Mouse (Mus musculus) layer of hippocampus, postnatal 25 days (tissue): ENCODE data around the gene A630095N17Rik. TPM values are rescaled to one million over a fixed set of nuclear protein-coding genes. Genes with fewer than 3 reads are reported as not detected.
"Not testable (repeated sequence)": the region's sequence is repeated elsewhere in the genome, so short reads cannot be mapped to it uniquely, and the experiment has no call there.

Experiments
- DNase-seq, 2 experiments: peaks; one replicate each; pipeline ENCODE4 v3.0.0; 2022; ENCODE audit warnings: mixed read lengths in 2 of 2, low spot score in 1 of 2; ENCODE audit errors: extremely low spot score in 1 of 2
- total RNA-seq, 2 experiments: library from RNA; stranded (reverse); gene quantifications; 2 replicates each; pipeline ENCODE4 v1.2.3; 2021

Gene A630095N17Rik
- total RNA-seq, 2 experiments from 2014 or later, result not detected

DNA sequence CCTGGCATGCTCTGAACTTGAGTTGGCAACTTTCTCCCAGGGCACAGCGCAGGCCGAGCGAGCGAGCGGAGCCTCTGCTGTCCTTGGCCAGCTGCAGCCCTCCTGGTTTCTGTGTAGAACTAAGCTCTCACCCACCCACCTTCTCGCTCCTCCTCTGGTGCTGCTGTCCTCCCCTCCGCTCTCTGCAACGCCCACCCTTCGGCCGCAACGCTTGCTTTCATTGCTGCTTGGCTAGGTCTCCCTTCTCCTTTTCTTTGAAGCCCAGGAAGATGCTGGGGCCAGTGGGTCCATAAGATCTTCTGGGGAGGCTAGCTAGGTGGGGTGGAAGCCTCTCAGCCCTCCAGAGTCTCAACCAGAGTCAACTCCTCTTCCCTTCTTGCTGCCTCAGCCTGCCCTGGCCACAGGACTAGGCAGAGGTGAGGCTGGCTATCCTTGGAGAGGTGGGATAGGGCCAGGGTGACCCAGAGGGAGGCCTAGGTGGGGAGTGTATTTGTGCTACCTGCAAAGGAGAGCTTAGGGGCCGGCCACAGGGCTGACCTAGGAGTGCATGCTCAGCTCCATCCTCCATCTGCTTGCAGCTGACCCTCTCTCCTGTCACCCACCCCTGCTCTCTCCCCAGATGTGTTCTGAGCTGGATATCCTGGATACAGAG is 12.4 kb upstream of the A630095N17Rik start:
- DNase-seq, result no peak

DNA sequence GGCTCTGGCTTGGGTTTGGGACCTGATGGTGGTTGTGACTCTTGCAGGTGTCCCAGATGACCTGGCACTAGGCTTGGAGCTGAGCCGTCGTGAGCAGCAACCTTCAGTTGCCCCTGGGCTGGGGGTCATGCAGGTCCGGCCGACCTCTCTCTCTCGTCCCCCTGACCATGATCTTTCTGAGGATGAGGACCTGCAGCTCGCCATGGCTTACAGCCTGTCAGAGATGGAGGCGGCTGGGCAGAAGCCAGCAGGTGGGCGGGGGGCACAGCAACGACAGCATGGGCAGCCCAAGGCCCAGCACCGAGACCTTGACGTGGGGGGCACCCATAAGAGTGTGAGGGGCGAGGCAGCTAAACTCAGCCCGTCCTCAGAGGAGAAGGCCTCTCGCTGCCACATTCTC is 11.5 kb upstream of the A630095N17Rik start:
- no peak for DNase-seq

DNA sequence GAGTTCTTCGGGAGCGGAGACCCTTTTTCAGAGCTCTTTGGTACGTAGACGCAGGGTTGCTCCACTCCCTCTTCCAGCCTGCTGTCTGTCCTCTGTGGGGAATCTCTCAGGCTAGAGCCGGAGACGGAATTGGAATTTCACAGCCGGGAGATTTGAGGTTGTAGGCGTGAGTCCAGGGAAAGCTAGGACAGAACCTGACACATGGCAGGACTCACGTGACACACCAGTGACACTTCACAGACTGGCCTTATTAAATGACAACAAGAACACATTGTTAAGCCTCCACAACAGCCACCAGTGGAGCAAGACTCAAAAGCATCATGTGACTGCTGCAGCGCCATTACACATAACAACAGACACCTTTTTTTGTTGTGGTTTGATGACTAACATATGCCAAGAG is 7.7 kb upstream of the A630095N17Rik start:
- DNase-seq, result no peak

DNA sequence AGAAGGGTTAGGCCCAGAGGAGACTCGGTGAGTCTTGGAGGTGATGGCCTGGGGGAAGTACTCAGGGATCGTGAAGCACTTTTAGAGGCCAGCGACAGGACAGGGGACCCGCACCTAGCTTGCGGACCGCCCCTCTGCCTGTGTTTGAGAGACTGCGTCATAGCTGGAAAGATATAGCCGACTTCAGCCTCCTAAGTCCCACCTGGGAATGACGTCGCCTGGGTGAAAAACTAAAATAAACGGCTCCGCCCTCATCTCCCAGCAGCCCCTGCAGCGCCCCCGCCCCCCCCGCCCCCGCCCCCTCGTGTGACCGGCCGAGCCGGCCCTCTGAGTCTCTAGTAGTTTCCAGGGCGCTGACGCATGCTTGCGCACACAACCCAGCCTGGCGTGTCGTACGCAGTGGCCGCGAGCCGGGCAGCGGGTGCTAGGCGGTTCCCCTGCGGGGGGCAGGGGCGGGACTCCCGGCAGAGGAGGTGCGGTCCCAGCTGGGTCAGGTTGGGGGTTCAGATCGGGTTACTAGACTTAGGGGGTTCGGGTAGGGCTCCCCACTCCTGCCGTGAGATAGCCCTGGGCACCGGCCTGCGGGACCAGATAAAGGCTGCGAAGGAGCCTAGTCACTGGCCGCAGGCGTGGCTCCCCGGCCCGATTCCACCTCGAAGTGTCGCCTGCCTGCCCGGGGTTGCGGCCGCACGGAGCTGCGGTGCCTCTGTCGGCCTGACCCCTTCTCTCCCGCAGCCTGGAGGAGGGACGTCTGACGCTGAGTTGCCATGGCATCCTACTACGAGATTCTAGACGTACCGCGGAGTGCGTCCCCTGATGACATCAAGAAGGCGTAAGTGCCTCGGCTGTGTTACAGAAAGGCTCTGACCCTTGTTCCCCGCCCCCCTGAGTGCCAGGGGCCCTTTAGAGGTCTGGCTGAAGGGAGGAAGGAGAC is 4.5 kb upstream of the A630095N17Rik start, which contains the start of gene Dnajb2:
Gene Dnajb2 (plus strand): TSS at position 290 of the 934 bp plus-strand sequence.
- DNase-seq, result peak; percentile 62 to 71

DNA sequence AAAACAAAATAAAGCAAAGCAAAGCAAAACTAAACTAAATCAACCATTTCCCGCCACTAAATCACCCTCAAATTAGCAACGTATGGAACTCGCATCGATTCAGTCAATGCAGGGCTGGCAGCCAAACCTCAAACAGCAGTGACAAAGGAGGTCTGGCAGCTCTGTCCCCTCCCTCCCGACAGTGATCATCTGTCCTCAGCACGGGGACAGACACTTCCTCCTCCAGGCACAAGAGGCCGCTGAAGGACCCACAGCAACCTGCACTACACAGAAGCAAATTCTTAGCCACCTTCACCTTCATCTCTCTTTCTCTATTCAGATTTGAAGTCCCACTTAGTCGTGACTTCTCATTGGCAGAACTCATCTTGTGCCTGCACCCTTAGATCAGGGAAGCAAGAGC is 2.7 kb upstream of the A630095N17Rik start:
- no peak for DNase-seq

DNA sequence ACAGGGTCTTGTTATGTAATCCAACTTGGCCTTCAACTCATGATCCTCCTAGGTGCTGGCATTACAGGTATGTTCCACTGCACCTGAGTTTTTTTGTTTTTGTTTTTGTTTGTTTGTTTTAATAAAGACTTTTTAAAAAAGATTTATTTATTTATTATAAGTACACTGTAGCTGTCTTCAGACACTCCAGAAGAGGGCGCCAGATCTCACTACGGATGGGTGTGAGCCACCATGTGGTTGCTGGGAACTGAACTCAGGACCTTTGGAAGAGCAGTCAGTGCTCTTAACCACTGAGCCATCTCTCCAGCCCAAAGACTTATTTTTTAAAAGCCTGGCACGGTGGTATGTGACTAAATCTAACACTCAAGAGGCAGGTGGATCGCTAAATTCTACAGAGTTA is 587 bp upstream of the A630095N17Rik start:
- not testable (repeated sequence) for DNase-seq

DNA sequence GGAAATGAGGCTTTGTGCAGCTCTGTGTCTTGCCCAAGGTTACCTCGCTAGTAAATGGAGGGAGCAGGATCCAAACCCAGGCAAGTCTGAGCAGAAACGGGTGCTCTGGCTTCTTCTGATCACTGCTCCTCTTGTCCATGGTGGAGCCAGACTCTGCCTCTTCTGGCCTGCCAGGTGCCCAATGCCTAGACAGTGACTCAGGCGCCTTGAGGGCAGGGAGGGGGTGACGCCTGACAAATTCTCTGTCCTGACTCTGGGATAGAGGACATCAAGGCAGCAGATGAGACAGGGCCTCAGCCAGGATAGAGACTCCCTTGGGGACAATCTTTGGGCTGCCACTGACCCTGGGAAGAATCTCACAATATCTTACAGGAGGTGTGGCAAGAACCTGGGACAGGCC is 678 bp downstream of the A630095N17Rik start:
- no peak for DNase-seq

DNA sequence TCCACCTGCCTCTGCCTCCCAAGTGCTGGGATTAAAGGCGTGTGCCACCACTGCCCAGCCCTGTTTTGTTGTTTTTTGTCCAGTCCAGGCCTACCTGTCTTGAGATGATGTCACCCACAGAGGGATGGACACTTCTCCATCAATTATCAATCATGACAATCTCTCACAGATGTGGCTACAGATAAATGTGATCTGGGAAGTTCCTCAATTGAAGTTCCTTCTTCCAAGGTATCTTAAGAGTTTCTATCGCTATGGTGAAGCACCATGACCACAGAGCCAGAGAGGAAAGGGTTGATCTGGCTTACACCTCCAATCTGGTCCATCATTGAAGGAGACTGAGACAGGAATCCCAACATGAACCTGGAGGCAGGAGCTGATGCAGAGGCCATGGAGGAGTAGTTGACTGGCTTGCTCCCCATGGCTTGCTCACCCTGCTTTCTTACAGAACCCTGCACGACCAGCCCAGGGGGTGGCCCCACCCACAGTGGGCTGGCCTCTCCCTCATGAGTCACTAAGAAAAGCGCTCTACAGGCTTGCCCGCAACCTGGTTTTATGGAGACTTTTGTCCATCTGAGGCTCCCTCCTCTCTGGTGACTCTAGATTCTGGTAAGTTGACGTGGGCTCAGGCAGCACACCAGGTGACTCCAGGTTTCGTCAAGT is 1.4 kb downstream of the A630095N17Rik start:
- no peak for DNase-seq

DNA sequence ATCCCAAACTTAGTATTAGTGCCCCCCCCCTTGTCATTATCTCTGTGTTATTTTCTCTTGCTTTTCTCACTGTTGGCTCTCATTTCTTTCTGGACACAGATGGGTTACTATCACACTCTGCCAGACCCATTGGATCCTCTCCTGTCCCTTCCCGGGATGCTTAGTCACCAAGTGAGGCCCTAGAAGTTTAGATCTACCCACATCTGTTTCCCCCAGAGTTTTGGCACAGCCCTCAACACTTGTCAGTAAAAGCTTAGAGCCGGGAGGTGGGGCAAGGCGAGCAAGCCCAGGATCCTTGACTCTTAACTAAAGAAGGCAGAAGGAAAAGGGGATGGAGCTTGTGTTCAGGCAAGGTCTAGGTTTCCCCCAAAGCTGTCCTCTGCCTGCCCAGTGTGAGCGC is 2.7 kb downstream of the A630095N17Rik start:
- DNase-seq, result no peak

DNA sequence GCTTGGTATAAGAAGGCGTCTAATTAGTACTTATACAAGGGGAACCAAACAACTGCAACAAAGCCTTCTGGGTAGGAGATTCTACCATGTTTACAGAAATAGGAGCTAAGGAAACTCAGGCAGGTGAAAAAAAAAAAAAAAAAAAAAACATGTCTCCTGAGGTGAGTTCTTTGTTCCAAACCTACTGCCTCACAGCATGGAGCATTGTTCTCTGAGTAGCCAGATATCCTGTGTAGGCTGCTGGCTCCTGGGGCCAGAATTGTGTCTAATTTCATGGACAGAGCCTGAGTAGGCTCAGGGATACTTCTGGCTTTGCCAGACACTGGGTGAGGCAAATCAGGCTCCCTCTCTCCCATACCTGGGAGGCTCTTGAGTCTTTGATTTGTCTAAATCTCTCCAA is 4.2 kb downstream of the A630095N17Rik start:
- DNase-seq, result no peak

DNA sequence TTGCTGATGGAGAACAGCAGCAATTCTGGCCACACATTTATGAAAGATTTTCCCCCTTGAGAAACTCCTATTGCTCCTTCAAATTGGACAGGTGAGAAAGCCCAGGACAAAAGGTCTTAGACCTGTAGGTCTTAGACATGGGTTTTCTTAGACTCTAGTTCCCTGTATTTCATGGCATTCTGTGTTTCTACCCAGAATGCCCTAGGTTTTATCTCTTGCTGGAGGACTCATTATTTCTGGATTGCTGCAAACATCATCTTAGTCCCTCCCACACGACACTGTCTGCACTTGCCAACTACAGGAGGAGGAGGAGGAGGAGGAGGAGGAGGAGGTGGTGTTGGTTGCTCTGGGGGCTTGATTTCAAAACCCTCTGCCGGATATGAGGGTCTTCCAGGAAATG is 5.8 kb downstream of the A630095N17Rik start:
- no peak for DNase-seq

DNA sequence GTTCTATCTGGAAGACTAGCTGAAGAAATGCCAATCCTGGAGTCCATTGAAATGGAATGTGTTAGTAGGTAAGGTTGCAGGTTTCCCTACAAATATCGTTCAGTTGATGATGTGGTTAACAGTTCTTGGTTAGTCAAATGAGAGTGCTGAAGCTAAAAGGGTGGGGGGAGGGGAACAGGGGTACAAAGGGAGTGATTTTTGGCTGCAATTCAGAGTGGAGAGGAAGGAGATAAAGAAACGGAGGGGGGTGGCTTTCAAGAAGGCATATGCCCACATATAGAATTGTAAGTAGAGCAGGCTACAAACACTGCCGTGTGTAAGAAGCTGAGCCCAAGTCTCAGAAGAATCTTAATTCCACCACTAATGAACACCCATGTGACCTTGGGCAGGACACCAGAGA is 6.4 kb downstream of the A630095N17Rik start:
- DNase-seq, result no peak

DNA sequence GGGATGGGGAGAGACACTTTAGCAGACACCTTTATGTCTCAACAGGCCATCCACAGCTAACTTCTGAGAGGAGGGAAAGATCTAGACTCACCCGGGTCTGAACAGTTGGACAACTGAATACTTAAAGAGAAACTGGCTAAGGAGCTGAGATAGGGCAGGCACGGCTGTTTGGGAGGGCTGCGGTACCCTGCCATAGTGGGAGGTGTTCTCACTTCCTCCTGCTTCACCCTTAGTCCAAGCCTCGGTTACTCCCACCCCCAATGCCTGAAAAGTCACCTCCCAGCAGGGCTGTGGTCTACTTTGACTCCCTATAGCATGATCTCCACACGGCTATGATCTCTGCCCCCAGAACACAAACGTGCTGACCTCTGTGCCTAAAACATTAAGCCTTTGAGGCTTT is 8.4 kb downstream of the A630095N17Rik start:
- no peak for DNase-seq

DNA sequence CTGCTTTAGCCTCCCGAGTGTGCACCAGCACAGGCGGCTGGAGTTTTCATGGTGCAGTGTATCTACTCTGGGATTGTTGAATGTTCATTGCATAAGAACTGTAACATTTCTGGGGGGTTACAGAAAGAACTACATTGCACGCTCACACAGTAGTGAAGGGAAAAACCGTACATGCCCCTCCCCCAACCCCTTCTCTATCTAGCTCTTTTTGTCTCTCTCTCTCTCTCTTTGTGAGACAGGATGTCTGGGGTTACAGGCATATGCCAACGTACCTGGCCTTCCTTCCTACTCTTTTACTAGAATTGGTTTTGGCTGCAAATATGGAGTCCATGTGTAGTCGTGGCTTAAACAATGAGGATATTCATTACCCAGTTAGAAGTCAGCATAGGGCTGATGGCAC is 9.0 kb downstream of the A630095N17Rik start:
- no peak for DNase-seq

DNA sequence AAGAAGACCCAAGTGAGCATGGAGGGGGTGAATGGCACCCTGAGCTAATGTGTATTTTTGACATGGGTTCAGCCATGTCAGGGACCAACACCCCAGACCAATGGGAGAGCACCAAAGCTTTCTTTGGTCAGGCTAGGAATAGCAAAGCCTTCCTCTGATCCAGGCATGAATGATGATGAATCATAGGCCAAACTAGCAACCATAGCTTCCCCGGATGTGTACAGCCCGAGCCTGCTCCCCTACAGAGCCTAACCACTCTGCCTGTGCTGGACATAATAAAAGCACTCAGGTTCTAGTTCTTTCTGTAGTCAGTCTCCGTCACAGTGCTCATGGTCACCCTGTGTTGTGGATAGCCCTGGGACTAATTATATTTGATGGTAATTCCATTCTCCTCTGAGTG is 10.4 kb downstream of the A630095N17Rik start:
- no peak for DNase-seq

DNA sequence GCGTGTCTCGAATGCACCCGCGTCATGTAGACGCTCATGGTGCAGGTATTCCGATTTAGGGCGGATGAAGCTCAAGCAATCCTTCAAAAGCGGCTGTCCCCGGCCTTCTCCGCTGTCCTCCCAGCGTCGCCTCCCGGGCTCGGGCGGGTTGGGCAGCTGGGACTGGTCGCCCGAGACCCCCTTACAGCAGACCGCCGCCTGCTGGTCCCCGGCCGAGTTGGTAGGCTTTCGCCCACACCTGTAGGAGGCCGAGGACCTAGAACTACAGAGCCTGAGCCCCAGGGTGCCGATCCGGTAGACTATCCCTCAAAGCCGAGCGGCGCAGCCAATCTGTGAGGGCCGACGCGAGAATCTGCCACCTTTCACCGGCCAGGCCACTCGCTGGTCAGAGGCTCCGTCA is 12.4 kb downstream of the A630095N17Rik start, which contains the start of gene Tuba4a:
Gene Tuba4a (minus strand): TSS at position 335 of the 400 bp plus-strand sequence.
- no peak for DNase-seq

DNA sequence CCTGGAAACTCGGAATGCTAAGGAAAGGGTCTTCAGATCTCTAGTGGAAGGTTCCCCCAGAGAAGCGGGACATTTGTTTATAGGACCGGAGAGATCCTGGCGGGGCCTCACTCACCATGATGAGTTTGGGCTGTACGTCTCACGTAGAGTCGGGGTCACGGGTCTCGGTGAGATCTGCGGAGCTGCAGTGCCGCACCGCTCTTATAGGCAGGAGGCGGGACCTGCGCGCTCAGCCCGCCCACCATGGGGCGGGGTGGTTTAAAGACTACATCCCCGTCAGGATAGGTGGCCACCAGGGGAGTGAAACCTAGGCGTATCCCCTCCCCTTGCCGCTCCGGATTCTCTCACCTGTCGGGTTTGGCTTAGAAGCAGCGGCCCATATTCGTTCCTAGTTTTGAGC is 12.8 kb downstream of the A630095N17Rik start:
- DNase-seq, result peak; percentile 86 to 88

DNA sequence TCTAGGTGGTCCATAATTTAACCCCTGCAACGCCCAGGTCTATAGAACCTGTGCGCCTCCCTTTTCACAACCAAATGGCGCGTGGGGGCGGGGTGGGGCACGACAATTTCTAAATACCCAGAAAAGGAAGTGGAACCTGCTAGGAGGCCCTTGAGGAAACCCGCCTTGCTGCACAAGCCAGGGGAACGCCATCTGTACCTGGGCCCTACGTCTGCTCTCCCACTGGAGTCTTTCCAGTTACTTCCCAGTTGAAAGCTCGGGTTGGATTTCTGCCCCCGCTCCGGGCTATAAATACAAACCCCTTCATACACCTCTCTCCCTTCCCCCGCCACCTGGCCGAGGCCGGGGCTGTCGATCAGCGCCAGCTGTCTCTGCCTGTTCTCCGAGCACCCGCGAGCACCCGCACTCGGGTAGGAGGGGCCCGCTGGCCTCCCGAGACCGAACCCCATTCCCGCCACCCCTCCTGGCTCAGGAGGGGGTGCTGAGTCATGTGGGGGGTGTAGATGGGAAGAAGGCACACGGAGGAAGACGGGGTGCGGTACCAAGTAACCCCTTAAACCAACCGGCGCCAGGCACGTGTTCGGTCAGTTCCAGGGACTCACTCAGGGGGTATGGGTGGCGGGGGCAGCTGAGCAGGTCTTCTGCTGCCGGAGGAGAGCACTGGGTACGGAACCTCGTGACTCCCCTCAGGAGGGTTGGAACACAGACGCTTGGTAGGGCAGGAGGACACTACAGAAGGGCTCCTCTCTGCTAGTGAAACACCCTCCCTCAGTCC is 13.5 kb downstream of the A630095N17Rik start:
- peak in 1 of 2 experiments; percentile 54 for DNase-seq

DNA sequence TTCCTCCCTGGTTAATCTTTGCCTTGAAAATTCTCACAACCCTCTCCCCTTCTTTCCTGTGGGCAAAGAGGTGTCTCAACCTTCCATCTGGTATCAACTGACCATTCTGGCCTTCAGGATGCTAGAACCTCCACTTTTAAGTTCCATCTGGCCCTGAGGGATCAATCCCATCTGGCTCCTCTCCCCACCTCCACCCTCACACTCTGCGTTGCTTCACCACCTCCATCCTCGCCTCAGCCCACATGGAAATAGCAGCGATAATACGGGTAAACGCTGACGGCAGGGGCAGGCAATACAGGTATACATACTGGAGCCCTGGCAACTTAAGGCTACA is 14.0 kb downstream of the A630095N17Rik start:
- DNase-seq, result no peak

DNA sequence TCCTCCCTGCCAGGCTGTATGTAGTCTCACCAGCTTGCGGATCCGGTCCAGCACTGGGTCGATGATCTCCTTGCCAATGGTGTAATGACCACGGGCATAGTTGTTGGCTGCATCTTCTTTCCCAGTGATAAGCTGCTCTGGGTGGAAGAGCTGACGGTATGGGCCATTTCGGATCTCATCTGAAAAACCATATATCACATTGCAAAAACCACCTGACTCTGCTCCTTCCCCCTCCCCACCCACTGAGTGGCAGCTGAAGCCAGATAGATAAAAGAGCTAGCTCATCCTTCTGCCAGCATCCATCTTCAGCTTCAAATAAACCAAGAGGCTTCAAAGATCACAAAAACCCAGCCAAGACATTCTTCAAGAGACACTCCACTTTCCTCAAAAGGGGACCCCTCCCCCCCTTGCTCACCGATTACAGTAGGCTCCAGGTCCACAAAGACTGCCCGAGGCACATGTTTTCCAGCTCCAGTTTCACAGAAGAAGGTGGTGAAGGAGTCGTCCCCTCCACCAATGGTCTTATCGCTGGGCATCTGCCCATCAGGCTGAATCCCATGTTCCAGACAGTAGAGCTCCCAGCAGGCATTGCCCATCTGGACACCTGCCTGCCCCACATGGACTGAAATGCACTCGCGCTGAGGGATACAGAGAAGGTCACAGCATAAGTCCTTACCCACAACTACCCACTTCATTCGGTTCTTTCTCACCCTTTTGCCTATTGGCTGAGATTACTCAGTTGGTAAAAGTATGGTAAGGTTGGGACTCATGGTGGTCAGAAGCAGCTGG is 14.9 kb downstream of the A630095N17Rik start:
- DNase-seq, result no peak
